Mouse (Mus musculus): ENCODE data around the gene Zfp316. TPM values are rescaled to one million over a fixed set of nuclear protein-coding genes. Genes with fewer than 3 reads are reported as not detected.

Zfp316 gene
- polyA plus RNA-seq, 1 experiment from 2014 or later, result 17.3 TPM

DNA sequence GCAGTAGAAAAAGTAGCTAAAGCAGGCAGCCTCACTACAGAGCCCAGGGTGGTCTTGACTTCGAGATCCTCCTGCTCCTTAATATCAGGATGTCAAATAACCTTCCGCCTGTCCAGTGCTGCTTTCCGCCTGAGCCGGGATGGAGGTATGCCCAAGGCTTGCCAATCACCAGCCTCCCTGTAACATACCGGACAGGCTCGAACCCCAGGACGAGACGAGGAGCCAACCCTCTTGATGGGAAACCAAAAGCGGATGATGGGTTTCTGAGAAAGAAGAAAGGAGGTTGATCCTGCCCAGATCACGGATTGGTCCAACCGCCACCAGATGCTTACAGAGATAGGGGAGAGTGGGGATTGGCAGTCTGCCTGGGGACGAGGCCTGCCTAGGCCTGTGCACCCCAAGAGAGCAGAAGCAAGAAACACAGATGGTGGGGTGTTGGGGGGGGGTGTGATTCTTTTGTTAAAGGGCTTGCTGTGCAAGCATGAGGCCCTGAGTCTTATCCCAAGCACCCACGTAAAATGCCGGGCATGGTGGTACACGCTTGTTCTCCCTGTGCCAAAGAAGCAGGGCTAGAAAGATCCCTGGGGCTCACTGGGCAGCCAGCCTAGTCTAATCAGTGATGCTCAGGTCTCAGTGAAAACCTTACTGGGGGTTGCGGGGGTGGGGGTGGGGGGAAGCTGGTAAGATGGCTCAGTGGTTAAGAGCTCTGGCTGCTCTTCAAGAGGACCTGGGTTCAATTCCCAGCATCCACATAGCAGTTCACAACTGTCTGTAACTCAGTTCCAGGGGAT lies 2.9 kb upstream of the Zfp316 start:
- H3K27ac ChIP-seq, result no peak overlapping the region
- no peaks in the 10 kb centered on the region for H3K27me3 ChIP-seq (replicated peaks)
- WGBS, result 90% methylated on average over 16 of the region's 16 CpGs
- H3K36me3 ChIP-seq, result no peaks in the 10 kb centered on the region; the same call in 1 of the 2 replicates
- H3K9me3 ChIP-seq, result no peaks in the 10 kb centered on the region
- H3K4me3 ChIP-seq, result no peak overlapping the region
- no peak for ATAC-seq (ENCODE audit: low FRiP score, low read depth)
- H3K4me2 ChIP-seq (replicated peaks), result no peak overlapping the region
- H3K9ac ChIP-seq, result no peak overlapping the region
- peaks cover 23% of the 10 kb centered on the region for H3K4me1 ChIP-seq

DNA sequence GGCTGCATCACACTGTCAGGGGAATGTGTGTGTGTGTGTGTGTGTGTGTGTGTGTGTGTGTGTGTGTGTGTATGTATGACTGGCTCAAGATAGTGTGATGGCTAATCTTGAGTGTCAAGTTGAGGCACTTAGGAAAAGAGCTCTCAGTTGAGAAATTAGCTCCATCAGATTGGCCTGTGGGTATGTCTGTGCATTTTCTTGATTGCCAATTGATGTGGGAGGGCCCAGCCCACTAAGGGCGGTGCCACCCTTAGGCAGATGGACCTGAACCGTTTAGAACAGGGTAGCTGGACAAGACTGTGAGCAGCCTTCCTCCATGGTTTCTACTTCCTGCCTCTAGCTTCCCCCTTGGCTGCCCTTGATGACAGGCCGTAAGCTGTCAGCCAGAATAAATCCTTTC lies 2.3 kb upstream of the Zfp316 start:
- WGBS, result 80% methylated on average over 3 of the region's 3 CpGs
- no peaks in the 10 kb centered on the region for H3K27me3 ChIP-seq (replicated peaks)
- H3K9me3 ChIP-seq, result no peaks in the 10 kb centered on the region
- H3K4me2 ChIP-seq (replicated peaks), result no peak overlapping the region
- no peak overlapping the region for H3K4me3 ChIP-seq
- ATAC-seq (ENCODE audit: low FRiP score, low read depth), result no peak
- H3K27ac ChIP-seq, result no peak overlapping the region
- peaks cover 23% of the 10 kb centered on the region for H3K4me1 ChIP-seq
- H3K9ac ChIP-seq, result no peak overlapping the region
- no peaks in the 10 kb centered on the region; the same call in 1 of the 2 replicates for H3K36me3 ChIP-seq

DNA sequence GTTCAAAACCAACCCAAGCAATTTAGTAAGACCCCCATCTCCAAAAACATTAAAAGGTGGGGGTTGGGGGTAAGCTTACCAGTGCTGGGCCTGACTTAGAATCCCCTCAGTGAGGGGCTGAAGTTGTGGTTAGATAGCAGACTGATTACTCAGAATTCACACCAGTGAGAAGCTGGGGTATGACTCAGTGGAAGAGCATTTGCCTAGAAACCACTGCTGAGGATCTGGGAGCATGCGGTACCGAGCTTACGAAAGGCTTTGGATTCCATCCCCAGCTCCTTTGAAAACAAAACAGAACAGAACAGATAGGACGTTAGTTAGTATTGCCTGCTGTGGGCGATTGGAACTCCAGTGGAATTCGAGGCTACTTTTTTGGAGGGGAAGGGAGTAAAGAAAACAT lies 1.8 kb upstream of the Zfp316 start:
- Histone ChIP-seq H3K4me3 (no peak overlapping the region), H3K4me2 (replicated peaks) (no peak overlapping the region), H3K4me1 (peaks cover 23% of the 10 kb centered on the region), H3K27me3 (replicated peaks) (no peaks in the 10 kb centered on the region), H3K9me3 (no peaks in the 10 kb centered on the region), H3K9ac (no peak overlapping the region), H3K27ac (no peak overlapping the region), H3K36me3 (no peaks in the 10 kb centered on the region; the same call in 1 of the 2 replicates)
- ATAC-seq (ENCODE audit: low FRiP score, low read depth), result no peak
- 90% methylated on average over 6 of the region's 6 CpGs for WGBS

DNA sequence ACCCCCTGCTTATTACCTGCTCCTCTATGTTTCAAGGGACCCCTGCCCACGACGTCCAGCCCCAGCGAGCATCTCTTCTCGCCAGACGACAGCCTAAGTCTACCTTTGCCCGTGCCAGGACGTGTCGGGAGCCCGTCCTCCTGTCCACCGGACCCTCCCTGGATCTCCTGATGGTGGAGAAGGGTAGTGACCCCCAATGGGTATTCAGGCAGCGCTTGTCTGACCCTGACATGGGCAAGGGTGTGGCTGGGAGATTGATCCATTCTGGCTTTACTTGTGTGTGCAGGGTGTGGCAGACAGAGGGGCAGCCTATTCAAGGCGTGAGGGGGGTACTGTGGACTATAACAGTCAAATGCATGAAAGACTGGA lies 313 bp upstream of the Zfp316 start:
- H3K27me3 ChIP-seq (replicated peaks), result no peaks in the 10 kb centered on the region
- H3K9ac ChIP-seq, result peak overlapping the region; percentile 97
- H3K9me3 ChIP-seq, result no peaks in the 10 kb centered on the region
- H3K27ac ChIP-seq, result no peak overlapping the region
- peak overlapping the region; percentile 95 for H3K4me3 ChIP-seq
- WGBS, result 3% methylated on average over 12 of the region's 12 CpGs
- H3K4me1 ChIP-seq, result peaks cover 29% of the 10 kb centered on the region
- H3K4me2 ChIP-seq (replicated peaks), result peak overlapping the region; percentile 95
- no peaks in the 10 kb centered on the region; the same call in 1 of the 2 replicates for H3K36me3 ChIP-seq
- ATAC-seq (ENCODE audit: low FRiP score, low read depth), result no peak; the same call in none of the 2 replicates

DNA sequence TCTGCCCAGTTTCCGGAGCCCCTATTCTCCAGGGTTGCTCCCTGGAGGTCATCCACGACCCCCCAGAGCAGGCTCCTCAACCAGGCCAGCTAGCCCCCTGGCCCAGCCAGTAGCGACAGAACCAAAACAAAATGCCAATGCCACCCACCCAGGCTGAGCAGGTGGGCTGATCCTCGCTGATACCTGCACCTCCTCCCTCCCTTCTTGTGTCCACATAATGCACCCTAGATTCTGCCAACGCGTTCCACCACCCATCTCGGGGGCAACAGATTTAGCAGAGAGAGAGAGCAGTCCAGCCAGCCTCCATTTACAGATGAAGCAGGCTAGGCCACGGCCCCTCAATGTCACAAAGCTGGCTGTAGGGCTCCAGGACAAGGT lies 848 bp downstream of the Zfp316 start:
- Histone ChIP-seq H3K4me3 (peak overlapping the region; percentile 95), H3K27ac (peak overlapping the region; percentile 50; the same call in 1 of the 2 replicates), H3K9me3 (no peaks in the 10 kb centered on the region), H3K4me1 (peaks cover 29% of the 10 kb centered on the region), H3K9ac (peak overlapping the region; percentile 97), H3K4me2 (replicated peaks) (peak overlapping the region; percentile 95), H3K27me3 (replicated peaks) (no peaks in the 10 kb centered on the region), H3K36me3 (peaks cover 10% of the 10 kb centered on the region)
- peak; percentile 46 for ATAC-seq (ENCODE audit: low FRiP score, low read depth)
- WGBS, result 29% methylated on average over 8 of the region's 8 CpGs

DNA sequence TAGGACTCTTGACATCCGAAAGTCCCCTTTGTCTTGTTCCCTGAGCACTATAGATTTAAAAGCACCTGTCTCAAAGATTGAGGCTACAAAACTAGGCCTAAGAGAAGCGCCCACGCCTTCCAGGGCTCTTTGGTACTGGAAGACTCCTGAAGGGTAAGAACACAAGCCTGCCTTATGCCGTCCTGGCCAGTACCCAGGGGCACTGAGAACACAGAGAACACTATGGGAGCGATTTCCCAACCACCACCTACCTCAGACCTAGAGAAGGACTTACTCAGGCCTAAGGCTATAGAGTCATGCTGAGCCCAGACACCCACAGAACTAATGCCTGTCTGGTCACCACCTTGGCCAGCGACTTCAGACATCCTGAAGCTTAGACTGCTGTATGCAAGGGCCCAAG lies 3.0 kb downstream of the Zfp316 start:
- no peak overlapping the region for H3K27ac ChIP-seq
- H3K27me3 ChIP-seq (replicated peaks), result no peaks in the 10 kb centered on the region
- no peak for ATAC-seq (ENCODE audit: low FRiP score, low read depth)
- peaks cover 29% of the 10 kb centered on the region for H3K4me1 ChIP-seq
- H3K4me3 ChIP-seq, result no peak overlapping the region
- H3K9ac ChIP-seq, result no peak overlapping the region
- peaks cover 31% of the 10 kb centered on the region for H3K36me3 ChIP-seq
- H3K4me2 ChIP-seq (replicated peaks), result no peak overlapping the region
- no peaks in the 10 kb centered on the region for H3K9me3 ChIP-seq
- WGBS, result 89% methylated on average over 6 of the region's 6 CpGs

DNA sequence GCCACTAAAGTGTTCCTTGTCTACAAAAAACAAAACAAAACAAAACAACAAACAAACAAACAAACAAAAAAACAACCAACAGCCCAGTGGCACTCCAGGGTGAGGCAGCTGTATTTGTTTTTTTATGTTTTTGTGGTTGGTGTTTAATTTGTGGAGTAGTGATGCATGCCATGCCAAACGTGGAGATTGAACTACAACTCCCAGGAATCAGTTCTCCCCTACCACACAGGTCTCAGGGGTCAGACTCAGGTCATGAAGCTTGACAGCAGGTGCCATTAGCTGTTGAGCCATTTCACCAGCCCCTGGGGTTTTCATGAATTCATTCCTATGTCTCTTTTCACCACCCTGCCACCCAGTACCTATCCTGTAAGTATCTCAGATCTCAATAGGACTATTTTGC lies 4.4 kb downstream of the Zfp316 start:
- Histone ChIP-seq H3K4me1 (peaks cover 19% of the 10 kb centered on the region), H3K9ac (no peak overlapping the region), H3K9me3 (no peaks in the 10 kb centered on the region), H3K27ac (no peak overlapping the region), H3K27me3 (replicated peaks) (no peaks in the 10 kb centered on the region), H3K36me3 (peaks cover 42% of the 10 kb centered on the region), H3K4me3 (no peak overlapping the region), H3K4me2 (replicated peaks) (no peak overlapping the region)
- whole genome bisulfite sequencing, result 38% methylated on average over 1 of the region's 1 CpGs
- ATAC-seq (ENCODE audit: low FRiP score, low read depth), result no peak

DNA sequence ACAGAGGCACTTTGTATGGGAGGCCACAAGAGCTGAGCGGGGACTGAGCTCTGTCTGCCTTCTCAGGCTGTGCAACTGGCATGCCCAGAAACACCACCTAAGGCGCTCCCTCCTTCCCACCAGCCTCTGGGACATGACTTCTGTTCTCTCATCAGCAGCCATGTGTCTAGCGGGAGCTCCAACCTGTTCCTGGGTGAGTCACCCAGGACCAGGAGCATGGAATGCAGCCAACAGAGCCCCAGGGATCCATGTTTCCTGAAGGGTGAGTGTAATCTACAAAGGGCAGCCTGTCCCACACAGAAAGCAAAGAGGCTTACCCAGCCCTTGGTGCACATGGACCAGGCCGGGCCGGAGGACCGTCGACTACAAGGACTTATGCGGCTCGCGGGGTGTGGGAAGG lies 5.1 kb downstream of the Zfp316 start:
- ATAC-seq (ENCODE audit: low FRiP score, low read depth), result no peak
- Histone ChIP-seq H3K4me1 (peaks cover 16% of the 10 kb centered on the region), H3K27me3 (replicated peaks) (no peaks in the 10 kb centered on the region), H3K4me3 (no peak overlapping the region), H3K9me3 (no peaks in the 10 kb centered on the region), H3K27ac (no peak overlapping the region), H3K4me2 (replicated peaks) (no peak overlapping the region), H3K36me3 (peaks cover 50% of the 10 kb centered on the region), H3K9ac (no peak overlapping the region)
- WGBS, result 89% methylated on average over 10 of the region's 10 CpGs

DNA sequence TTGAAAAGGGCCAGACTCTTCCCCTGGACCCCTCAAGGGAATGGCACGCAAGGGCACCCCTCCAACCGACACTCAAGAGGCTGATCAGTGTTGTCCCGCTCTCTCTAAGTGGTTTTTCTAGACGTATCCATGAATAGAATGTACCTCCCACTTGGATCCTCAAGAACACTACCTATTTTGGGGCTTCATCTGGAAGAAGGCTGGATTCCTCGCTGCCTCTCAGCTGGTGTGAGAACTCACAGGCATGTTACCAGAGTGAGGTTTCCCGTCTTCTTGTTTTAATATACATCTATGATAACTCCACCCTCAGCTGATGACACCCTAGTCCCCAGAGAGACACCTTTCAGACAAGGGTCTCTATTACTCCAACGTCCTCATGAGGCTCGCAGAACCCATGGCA lies 8.2 kb downstream of the Zfp316 start:
- Histone ChIP-seq H3K27me3 (replicated peaks) (peaks cover 20% of the 10 kb centered on the region), H3K9me3 (no peaks in the 10 kb centered on the region), H3K27ac (no peak overlapping the region), H3K9ac (no peak overlapping the region), H3K36me3 (peaks cover 78% of the 10 kb centered on the region), H3K4me1 (peaks cover 6% of the 10 kb centered on the region), H3K4me3 (no peak overlapping the region), H3K4me2 (replicated peaks) (no peak overlapping the region)
- 95% methylated on average over 8 of the region's 8 CpGs for WGBS
- ATAC-seq (ENCODE audit: low FRiP score, low read depth), result no peak

DNA sequence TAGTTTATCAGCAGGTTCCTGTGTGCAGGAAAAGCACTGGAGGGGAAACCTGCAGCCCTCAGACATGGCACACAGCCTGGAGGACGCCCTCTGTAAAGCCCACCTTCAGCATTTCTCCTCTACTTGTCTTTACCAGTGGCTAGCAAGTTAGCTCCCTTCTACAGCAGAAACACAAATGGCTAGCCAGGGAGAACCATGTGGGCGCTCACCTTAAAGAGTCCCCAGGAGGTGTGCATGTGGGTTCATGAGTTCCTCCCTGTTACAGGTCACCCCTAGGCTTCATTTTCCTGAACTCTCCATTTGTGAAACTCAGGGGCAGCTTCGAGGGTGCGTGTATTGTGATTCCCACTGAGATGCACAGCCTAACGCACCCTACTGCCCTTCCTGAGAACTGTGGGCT lies 14.0 kb downstream of the Zfp316 start:
- no peaks in the 10 kb centered on the region for H3K9me3 ChIP-seq

DNA sequence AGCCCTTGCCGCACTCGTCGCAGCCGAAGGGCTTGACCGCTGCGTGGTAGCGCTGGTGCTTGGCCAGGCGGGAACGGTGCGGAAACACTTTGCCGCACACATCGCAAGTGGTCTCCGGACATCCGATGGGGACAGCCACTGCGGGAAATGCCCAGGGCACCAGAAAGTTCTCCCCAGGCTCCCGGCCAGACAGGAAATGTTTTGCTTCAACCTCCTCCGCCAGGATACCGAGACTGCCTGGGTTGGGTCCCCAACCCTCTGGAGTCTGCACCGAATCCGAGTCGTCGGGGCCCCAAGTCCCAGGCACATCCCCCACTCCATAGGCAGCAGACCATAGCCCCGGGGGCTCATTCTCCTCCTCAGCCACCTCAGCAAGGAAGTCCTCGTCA lies 14.7 kb downstream of the Zfp316 start:
- H3K4me3 ChIP-seq, result 0 out of 2 replicates have a peak overlapping the region, but pooled peaks have one; percentile 31
- no peak overlapping the region for H3K9ac ChIP-seq
- H3K4me2 ChIP-seq (replicated peaks), result peak overlapping the region; percentile 64
- H3K27ac ChIP-seq, result no peak overlapping the region
- no peaks in the 10 kb centered on the region for H3K9me3 ChIP-seq
- no peak for ATAC-seq (ENCODE audit: low FRiP score, low read depth)
- H3K36me3 ChIP-seq, result peaks cover 80% of the 10 kb centered on the region
- 12% methylated on average over 24 of the region's 24 CpGs for WGBS
- peaks cover 18% of the 10 kb centered on the region for H3K4me1 ChIP-seq
- H3K27me3 ChIP-seq (replicated peaks), result peaks cover 76% of the 10 kb centered on the region

More for the DNA sequence above, 14.0 kb downstream of the Zfp316 start:
- peaks cover 76% of the 10 kb centered on the region for H3K27me3 ChIP-seq (replicated peaks)
- H3K9ac ChIP-seq, result no peak overlapping the region
- 75% methylated on average over 5 of the region's 5 CpGs for WGBS
- peaks cover 18% of the 10 kb centered on the region for H3K4me1 ChIP-seq
- no peak overlapping the region for H3K27ac ChIP-seq
- no peak overlapping the region for H3K4me3 ChIP-seq
- peaks cover 86% of the 10 kb centered on the region for H3K36me3 ChIP-seq
- ATAC-seq (ENCODE audit: low FRiP score, low read depth), result no peak
- no peak overlapping the region for H3K4me2 ChIP-seq (replicated peaks)

DNA sequence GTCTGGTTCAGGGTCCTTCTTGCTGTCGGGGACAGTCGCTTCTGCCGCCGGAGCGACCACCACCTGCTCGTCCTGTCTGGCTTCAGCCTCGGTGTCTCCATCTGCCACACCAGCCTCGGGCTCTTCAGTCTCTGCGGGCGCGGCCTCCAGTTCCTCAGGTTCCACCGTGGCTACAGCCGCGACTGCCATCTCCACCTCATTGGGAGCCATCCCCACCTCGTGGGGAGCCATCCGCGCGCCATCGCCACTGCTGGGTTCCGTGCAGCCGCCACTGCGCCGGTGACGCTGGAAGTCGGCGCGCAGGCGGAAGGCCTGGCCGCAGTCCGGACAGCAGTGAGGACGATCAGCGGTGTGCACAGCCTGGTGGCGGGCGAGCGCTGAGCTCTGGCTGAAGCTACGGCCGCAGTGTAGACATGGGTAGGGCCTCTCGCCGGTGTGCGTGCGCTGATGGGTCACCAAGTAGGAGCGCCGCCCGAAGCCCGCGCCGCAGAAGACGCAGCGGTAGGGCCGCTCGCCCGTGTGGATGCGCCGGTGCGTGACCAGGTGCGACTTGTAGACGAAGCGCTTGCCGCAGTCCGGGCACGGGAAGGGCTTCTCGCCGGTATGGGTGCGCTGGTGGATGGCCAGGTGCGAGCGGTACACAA lies 15.2 kb downstream of the Zfp316 start:
- Histone ChIP-seq H3K4me3 (peak overlapping the region; percentile 31; the same call in 1 of the 2 replicates), H3K36me3 (peaks cover 78% of the 10 kb centered on the region), H3K27ac (no peak overlapping the region), H3K27me3 (replicated peaks) (peaks cover 76% of the 10 kb centered on the region), H3K4me1 (peaks cover 18% of the 10 kb centered on the region), H3K9ac (0 out of 2 replicates have a peak overlapping the region, but pooled peaks have one; percentile 21), H3K4me2 (replicated peaks) (peak overlapping the region; percentile 64), H3K9me3 (no peaks in the 10 kb centered on the region)
- 6% methylated on average over 66 of the region's 66 CpGs for WGBS
- no peak for ATAC-seq (ENCODE audit: low FRiP score, low read depth)
